Mouse (Mus musculus) heart, postnatal 0 days (tissue): ENCODE measurements around the gene Pank4.

Source experiments
- CTCF ChIP-seq: IDR thresholded peaks from 2 replicates; pipeline ENCODE4 v1.5.1; 2016; ENCODE audit warnings: antibody characterized with exemption, control low read depth, low read depth
- EP300 ChIP-seq: IDR thresholded peaks from 2 replicates; pipeline ENCODE4 v1.6.1; 2016; ENCODE audit warnings: antibody characterized with exemption, low read depth

DNA sequence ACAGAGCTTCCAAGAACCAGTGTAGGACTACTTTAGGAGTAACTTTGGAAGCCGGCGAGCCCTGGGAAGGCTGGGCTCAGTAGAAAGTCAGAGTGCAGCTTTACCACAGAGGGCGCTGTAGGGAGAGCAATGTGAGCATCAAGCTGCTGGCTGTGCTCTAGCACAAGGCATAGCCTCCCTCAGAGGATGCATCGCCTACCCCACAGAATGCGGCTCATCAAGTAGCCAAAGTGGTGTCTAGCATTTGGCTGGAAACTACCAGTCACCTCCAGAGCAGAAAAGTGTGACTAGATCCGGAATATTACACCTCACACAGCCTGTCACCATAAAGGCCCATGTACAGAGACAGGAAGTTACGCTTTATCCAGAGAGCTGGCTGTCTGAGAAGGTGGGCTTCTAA lies 28.1 kb upstream of the Pank4 start:
- TF ChIP-seq CTCF: no peak
- no peak for TF ChIP-seq EP300
